Mouse (Mus musculus) heart, embryonic 10.5 days (tissue): ENCODE results near the gene Myo1c. TPM values are rescaled to one million over a fixed set of nuclear protein-coding genes. Genes with fewer than 3 reads are reported as not detected.

Source experiments
- DNase-seq: peaks from one replicate; pipeline ENCODE4 v3.0.0-alpha.2; 2017; ENCODE audit warnings: low spot score
- H3K27ac ChIP-seq: fragments of 300-500 bp; sonication (generic); 2 replicates; pipeline ENCODE4 v1.5.1; 2016; ENCODE audit warnings: mild to moderate bottlenecking
- H3K27me3 ChIP-seq: fragments of 300-500 bp; sonication (generic); 2 replicates; pipeline ENCODE4 v1.6.1; 2016; ENCODE audit warnings: mild to moderate bottlenecking; ENCODE audit not compliant: poor library complexity, insufficient read depth, severe bottlenecking
- H3K36me3 ChIP-seq: fragments of 300-500 bp; sonication (generic); 2 replicates; pipeline ENCODE4 v1.6.1; 2016; ENCODE audit warnings: mild to moderate bottlenecking, moderate library complexity
- H3K4me1 ChIP-seq: fragments of 300-500 bp; sonication (generic); 2 replicates; pipeline ENCODE4 v1.6.1; 2016; ENCODE audit warnings: mild to moderate bottlenecking
- H3K4me3 ChIP-seq: fragments of 300-500 bp; sonication (generic); 2 replicates; pipeline ENCODE4 v1.5.1; 2016; ENCODE audit warnings: mild to moderate bottlenecking, moderate library complexity
- H3K9me3 ChIP-seq: fragments of 300-500 bp; sonication (generic); 2 replicates; pipeline ENCODE4 v1.6.1; 2016; ENCODE audit warnings: mild to moderate bottlenecking, moderate library complexity
- WGBS: fragments of 180-500 bp; shearing (Covaris S2); methylation state at CpG from one replicate; pipeline ENCODE4 v1.1.7; 2016; 5-methylcytosine and 5-hydroxymethylcytosine counted together
- polyA plus RNA-seq: library from polyadenylated mRNA; unstranded; fragments of >200 nt; fragmentation: Nextera tagmentation; extraction: Ambion mirVana; gene quantifications from 2 replicates; pipeline ENCODE4 v1.2.1, GENCODE M21; 2016

Myo1c gene
- polyA plus RNA-seq, 1 experiment from 2014 or later, result 55.3 TPM

GRCm38 (mm10) chr11:75630098-75630497, 20.2 kb upstream of the Myo1c start:
- DNase-seq, result no peak
- no peaks in the 10 kb centered on the region for H3K27me3 ChIP-seq
- peaks cover 30% of the 10 kb centered on the region for H3K4me1 ChIP-seq
- H3K9me3 ChIP-seq, result no peaks in the 10 kb centered on the region
- 15% methylated on average over 5 of the region's 5 CpGs for WGBS
- H3K4me3 ChIP-seq, result peak overlapping the region; percentile 67
- H3K36me3 ChIP-seq, result peaks cover 44% of the 10 kb centered on the region
- H3K27ac ChIP-seq, result peak overlapping the region; percentile 88

- H3K4me3 ChIP-seq, result peak within 1 kb of the TSS; percentile 67
- peaks cover 30% of the 10 kb centered on the region for H3K4me1 ChIP-seq
- DNase-seq, result peak; percentile 99
- peaks cover 43% of the 10 kb centered on the region for H3K36me3 ChIP-seq
- peak within 1 kb of the TSS; percentile 88 for H3K27ac ChIP-seq
- no peaks in the 10 kb centered on the region for H3K9me3 ChIP-seq
- under 1% methylated on average over 53 of the region's 53 CpGs for WGBS
- H3K27me3 ChIP-seq, result no peaks in the 10 kb centered on the region
Measured at GRCm38 (mm10) chr11:75630645-75631229, 19.6 kb upstream of the Myo1c start, which contains the start of gene Inpp5k. Gene Inpp5k, plus strand, starts transcription at chr11:75630988.

GRCm38 (mm10) chr11:75631561-75632225, 18.6 kb upstream of the Myo1c start:
- H3K27ac ChIP-seq, result peak overlapping the region; percentile 88; the same call in 1 of the 2 replicates
- no peak for DNase-seq
- no peaks in the 10 kb centered on the region for H3K9me3 ChIP-seq
- H3K4me1 ChIP-seq, result peaks cover 30% of the 10 kb centered on the region
- WGBS, result 15% methylated on average over 13 of the region's 13 CpGs
- H3K4me3 ChIP-seq, result peak overlapping the region; percentile 67
- peaks cover 33% of the 10 kb centered on the region for H3K36me3 ChIP-seq
- no peaks in the 10 kb centered on the region for H3K27me3 ChIP-seq

GRCm38 (mm10) chr11:75632921-75633320, 17.4 kb upstream of the Myo1c start:
- H3K4me1 ChIP-seq, result peaks cover 30% of the 10 kb centered on the region
- no peaks in the 10 kb centered on the region for H3K9me3 ChIP-seq

DNA sequence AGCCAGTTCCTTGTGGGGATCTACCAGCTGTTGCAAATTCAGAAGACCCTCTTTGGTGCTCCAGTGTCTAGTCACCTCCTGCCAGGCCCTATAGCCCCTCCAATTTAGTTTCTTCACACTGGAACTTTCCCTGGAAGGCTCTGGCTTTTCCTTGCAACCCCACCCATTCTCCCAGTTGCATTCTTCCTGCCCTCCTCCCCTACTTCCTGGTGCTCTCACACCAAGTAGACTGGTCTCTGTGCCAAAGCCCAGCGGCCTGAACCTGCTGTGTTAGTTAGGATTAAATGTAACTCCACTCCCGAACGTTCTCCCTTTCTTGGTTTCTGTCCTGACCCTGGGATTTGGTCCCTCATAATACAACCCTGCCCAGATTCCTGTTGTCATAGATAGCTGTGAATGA, 15.5 kb upstream of the Myo1c start:
- no peak overlapping the region for H3K4me3 ChIP-seq
- H3K4me1 ChIP-seq, result peaks cover 24% of the 10 kb centered on the region
- H3K27ac ChIP-seq, result no peak overlapping the region
- no peaks in the 10 kb centered on the region for H3K9me3 ChIP-seq
- WGBS, result 75% methylated on average over 3 of the region's 3 CpGs
- no peaks in the 10 kb centered on the region for H3K27me3 ChIP-seq
- H3K36me3 ChIP-seq, result peaks cover 25% of the 10 kb centered on the region
- no peak for DNase-seq

More at GRCm38 (mm10) chr11:75632921-75633320, 17.4 kb upstream of the Myo1c start:
- peaks cover 30% of the 10 kb centered on the region for H3K36me3 ChIP-seq
- no peak overlapping the region for H3K27ac ChIP-seq
- H3K27me3 ChIP-seq, result no peaks in the 10 kb centered on the region
- 82% methylated on average over 5 of the region's 5 CpGs for WGBS
- no peak overlapping the region for H3K4me3 ChIP-seq
- DNase-seq, result no peak

- peaks cover 25% of the 10 kb centered on the region for H3K36me3 ChIP-seq
- H3K4me3 ChIP-seq, result no peak overlapping the region
- no peak for DNase-seq
- H3K4me1 ChIP-seq, result peaks cover 20% of the 10 kb centered on the region
- no peaks in the 10 kb centered on the region for H3K27me3 ChIP-seq
- 75% methylated on average over 11 of the region's 11 CpGs for WGBS
- H3K27ac ChIP-seq, result no peak overlapping the region
- no peaks in the 10 kb centered on the region for H3K9me3 ChIP-seq
Measured at GRCm38 (mm10) chr11:75635315-75635714, 15.0 kb upstream of the Myo1c start.

- DNase-seq, result no peak
- Histone ChIP-seq H3K9me3 (no peaks in the 10 kb centered on the region), H3K4me3 (no peak overlapping the region), H3K4me1 (peaks cover 8% of the 10 kb centered on the region), H3K36me3 (peaks cover 4% of the 10 kb centered on the region; the same call in 1 of the 2 replicates), H3K27ac (no peak overlapping the region), H3K27me3 (no peaks in the 10 kb centered on the region)
- WGBS, result 76% methylated on average over 5 of the region's 5 CpGs
Measured at GRCm38 (mm10) chr11:75643323-75643722, 7.0 kb upstream of the Myo1c start.

- peaks cover 4% of the 10 kb centered on the region; the same call in 1 of the 2 replicates for H3K36me3 ChIP-seq
- H3K27ac ChIP-seq, result no peak overlapping the region
Measured at GRCm38 (mm10) chr11:75644684-75645083, 5.6 kb upstream of the Myo1c start.

DNA sequence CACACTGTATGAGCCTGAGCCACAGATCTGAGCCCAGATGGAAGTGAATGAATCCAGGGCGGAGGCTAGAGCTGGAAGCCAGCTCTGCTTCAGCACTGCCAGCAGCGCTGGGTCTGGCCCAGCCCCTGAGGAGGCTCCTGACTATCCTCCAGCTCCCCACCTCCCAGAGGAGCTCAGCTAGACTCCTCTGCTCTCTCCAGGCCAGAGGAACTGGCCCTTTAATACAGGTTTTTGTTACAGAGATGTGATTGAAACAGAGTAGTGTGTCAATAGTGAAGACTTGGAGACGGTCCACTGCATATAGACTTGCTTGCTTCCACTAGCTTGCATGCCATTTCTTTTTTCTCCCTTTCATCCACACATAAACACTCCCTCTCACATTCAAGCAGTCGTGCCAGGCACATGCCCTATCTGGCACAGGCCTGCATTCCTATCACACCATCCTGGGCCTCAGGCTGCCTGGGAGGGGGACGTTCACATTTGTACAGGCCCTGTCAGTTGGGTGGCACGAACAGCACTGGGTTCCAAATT, 2.6 kb upstream of the Myo1c start:
- H3K4me3 ChIP-seq, result no peak overlapping the region
- peaks cover 40% of the 10 kb centered on the region for H3K4me1 ChIP-seq
- 68% methylated on average over 6 of the region's 6 CpGs for WGBS
- no peak for DNase-seq
- no peak overlapping the region for H3K27ac ChIP-seq
- no peaks in the 10 kb centered on the region for H3K27me3 ChIP-seq
- H3K9me3 ChIP-seq, result no peaks in the 10 kb centered on the region
- 0 out of 2 replicates have a peak, but pooled peaks cover 4% of the 10 kb centered on the region for H3K36me3 ChIP-seq

More at GRCm38 (mm10) chr11:75644684-75645083, 5.6 kb upstream of the Myo1c start:
- 80% methylated on average over 9 of the region's 9 CpGs for WGBS
- Histone ChIP-seq H3K4me3 (no peak overlapping the region), H3K9me3 (no peaks in the 10 kb centered on the region), H3K27me3 (no peaks in the 10 kb centered on the region), H3K4me1 (peaks cover 15% of the 10 kb centered on the region)
- no peak for DNase-seq

- Histone ChIP-seq H3K9me3 (no peaks in the 10 kb centered on the region), H3K27ac (peak overlapping the region; percentile 60; the same call in 1 of the 2 replicates), H3K4me3 (0 out of 2 replicates have a peak overlapping the region, but pooled peaks have one; percentile 12), H3K27me3 (no peaks in the 10 kb centered on the region), H3K4me1 (peaks cover 44% of the 10 kb centered on the region), H3K36me3 (0 out of 2 replicates have a peak, but pooled peaks cover 4% of the 10 kb centered on the region)
- DNase-seq, result no peak
- WGBS, result 54% methylated on average over 4 of the region's 4 CpGs
Measured at GRCm38 (mm10) chr11:75649155-75649561, 1.1 kb upstream of the Myo1c start.

DNA sequence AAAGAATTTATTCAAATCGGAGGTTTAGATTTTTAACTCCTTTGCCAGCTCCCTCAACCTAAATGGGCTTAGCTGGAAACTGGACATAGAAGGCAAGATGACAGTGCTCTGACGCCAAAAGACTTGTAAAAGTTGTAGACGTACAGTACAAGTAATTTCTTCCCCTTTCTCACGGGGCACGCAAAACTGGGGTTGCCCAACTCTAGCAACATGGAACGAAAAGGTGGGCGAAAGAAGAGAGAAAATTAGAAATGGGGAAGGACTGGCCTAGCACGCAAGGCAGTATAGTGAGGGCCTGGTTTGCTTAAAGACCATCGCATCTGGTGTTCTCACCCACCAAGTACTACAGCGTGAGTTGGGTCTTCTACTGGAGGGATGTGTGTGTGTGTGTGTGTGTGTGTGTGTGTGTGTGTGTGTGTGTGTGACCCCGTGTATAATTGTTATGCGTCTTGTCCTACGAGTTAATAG, 688 bp downstream of the Myo1c start:
- WGBS, result 36% methylated on average over 13 of the region's 13 CpGs
- no peaks in the 10 kb centered on the region for H3K36me3 ChIP-seq

DNA sequence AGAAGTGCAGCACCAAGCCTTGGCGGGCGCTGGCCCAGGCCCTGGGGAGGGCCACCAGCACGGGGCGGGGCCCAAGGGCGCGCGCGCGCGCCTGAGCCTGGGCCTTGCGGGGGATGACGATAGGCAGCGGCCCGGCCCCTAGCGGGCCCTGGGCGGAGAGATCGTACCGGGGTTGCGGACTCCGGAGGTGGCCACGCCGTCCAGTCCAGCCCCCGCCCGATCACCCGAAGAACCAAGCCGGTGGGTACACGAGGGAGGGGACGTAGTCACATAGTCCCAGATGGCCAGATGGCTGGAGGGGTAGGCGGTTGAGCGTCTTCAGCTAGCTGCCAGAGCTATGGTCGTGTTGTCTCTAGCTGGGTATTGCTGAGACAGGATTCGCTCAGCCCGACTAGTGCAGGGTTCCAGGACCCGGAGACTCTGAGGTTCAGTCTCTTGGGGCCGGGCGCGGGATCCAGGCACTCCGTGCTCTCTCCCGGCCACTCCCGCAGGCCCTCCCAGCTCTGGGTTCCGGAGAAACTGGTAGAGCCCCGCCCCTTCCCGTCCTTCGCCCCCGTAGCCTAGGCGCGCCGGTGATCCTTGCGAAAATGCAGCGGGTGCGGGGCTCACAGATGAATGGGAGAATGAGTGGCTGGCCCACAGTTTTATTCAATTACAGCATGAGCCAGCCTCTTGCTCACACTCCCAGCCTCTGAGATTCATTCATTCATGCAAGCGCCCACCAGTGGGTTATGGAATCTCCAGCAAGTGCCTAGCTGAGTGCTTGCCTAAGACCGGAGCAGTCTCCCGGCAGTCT, 1.3 kb downstream of the Myo1c start:
- no peaks in the 10 kb centered on the region for H3K9me3 ChIP-seq
- peak; percentile 90 for DNase-seq
- H3K4me3 ChIP-seq, result peak overlapping the region; percentile 84
- H3K36me3 ChIP-seq, result no peaks in the 10 kb centered on the region
- no peaks in the 10 kb centered on the region for H3K27me3 ChIP-seq
- WGBS, result under 1% methylated on average over 54 of the region's 54 CpGs
- peak overlapping the region; percentile 96 for H3K27ac ChIP-seq
- H3K4me1 ChIP-seq, result peaks cover 68% of the 10 kb centered on the region

More for the DNA sequence above, 688 bp downstream of the Myo1c start:
- peak overlapping the region; percentile 84 for H3K4me3 ChIP-seq
- no peaks in the 10 kb centered on the region for H3K9me3 ChIP-seq
- H3K4me1 ChIP-seq, result peaks cover 62% of the 10 kb centered on the region
- no peaks in the 10 kb centered on the region for H3K27me3 ChIP-seq
- no peak for DNase-seq
- peak overlapping the region; percentile 96 for H3K27ac ChIP-seq
